Mouse (Mus musculus): ENCODE measurements at regions not wholly inside any gene's neighbourhood (a gene's known extent, or its start where the extent isn't known, plus 50 kb on each side); places are given as distances from the start of the nearest gene placed in this dataset.

DNA sequence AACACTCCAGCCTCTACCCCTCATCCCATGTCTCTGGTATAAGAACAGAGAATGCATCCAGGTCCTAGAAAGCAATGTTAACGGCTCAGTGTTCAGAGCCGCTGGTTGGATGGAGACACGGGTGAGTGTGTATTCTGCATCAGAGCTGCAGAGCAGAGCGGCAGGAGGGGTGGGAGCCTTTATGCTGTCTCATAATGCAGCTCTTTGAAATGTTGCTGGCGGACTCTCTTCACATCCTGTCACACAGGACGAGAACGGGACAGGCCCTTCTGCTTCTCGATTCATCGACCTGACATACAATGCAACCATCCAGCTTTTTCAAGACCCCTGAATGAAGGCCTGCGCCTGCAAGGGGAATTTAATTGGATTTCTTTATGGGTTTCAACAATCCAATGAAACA is 507.2 kb downstream of the Ccdc171 start:
- DNase-seq (ENCODE audit: extremely low spot score, low read depth, low spot score) = no peak

DNA sequence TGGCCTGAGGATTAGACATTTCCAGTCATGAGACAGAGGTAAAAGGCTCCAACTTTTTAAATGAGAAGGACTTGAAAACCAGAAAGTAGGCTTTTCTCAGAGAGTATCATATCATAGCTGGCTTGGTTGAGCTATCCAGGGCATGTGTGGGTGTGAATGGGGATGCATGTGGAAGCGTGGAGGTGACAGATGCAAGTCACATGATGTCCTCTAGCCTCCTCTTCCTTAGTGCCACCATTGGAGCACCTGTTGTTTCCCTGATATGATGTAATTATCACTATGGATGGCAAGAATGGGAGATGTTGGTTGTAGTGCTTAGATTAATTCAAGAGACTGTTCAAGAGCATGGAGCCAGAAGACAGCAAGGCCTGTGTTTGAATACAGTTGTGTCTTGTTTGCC is 510.0 kb downstream of the Ccdc171 start:
- DNase-seq (ENCODE audit: extremely low spot score, low read depth, low spot score) = no peak

DNA sequence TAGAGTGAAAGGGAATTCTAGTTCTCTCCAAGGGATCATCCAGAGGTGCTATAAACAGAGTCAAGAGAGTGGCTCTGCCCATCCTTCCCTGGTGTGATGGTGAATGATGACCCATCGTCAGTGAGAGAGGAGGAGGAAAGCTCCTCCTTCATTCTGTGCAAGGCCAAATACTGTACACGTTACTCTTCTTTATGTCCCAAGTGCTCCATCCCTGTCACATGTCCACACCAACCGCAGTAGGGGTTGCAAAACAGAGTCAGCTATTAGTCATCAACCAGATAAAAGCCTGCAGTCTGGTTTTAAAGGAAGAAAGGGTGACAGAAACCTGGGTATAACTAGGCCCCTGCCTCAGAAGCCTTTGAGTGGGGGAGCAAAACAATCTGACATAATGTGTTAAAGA is 512.2 kb downstream of the Ccdc171 start:
- DNase-seq (ENCODE audit: extremely low spot score, low read depth, low spot score) = no peak

DNA sequence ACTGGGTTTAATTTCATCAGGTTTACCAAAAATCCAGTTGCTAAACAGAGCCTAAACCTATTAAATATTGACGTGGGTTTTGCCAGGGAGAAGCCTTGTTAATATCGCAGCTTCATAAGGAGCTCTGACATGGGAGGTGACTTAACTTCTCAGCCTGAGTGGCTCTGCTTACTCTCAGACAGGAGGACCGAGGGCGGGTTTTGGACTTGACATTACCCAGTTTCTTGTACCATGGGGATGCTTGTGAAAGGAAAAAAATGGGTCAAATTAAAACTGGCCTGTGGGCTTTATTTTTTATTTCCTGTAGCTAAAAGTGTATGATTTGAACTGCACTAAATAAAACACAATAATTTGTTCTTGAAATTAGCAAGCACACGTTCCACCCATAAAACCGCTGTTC is 524.9 kb downstream of the Ccdc171 start:
- DNase-seq (ENCODE audit: extremely low spot score, low read depth, low spot score) = no peak

DNA sequence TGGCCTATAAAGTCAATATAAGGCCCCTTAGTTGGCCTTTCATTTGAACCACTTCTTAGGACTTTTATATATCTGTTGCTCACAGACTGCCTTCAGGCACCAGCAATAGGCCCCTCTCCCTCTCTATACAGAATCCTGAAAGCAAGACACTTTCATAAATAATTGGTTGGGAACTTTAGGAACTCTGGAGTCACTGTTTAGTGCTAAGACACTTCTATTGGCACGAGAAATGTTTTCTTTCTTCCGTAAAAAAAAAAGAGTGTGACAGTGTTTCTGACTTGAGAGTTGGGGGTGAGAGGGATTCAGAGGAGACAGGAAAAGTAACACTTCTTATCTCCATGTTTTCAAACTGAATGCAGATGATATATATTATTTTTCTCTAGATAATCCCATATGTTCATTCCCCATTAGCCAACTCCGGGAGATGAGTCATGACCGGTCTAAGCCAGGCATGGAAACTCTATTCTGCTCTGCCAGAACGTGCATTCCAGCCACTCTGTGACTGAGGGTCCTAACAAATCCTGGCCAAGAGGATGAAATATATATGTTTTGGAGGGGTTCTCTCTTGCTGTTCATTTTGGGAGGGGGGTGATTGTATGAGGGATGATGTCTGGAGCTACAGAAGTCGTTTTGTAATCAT is 531.6 kb downstream of the Ccdc171 start:
- no peak for DNase-seq (ENCODE audit: extremely low spot score, low read depth, low spot score)

DNA sequence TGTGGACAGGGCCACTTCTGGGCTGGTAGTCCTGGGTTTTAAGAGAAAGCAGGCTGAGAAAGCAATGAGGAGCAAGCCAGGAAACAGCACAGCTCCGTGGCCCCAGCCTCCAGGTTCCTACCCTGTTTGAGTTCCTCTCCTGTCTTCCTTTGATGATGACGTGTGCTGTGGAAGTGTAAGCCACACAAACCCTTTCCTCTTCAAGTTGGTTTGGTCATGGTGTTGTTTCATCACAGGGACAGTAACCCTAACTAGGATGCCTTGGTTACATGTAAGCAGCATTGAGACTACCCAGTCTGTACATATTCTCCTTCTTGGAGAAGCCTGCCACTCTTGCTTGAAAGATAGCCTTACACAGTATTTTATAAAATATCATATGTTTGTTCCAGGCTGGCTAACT is 534.8 kb downstream of the Ccdc171 start:
- DNase-seq (ENCODE audit: extremely low spot score, low read depth, low spot score) = no peak

DNA sequence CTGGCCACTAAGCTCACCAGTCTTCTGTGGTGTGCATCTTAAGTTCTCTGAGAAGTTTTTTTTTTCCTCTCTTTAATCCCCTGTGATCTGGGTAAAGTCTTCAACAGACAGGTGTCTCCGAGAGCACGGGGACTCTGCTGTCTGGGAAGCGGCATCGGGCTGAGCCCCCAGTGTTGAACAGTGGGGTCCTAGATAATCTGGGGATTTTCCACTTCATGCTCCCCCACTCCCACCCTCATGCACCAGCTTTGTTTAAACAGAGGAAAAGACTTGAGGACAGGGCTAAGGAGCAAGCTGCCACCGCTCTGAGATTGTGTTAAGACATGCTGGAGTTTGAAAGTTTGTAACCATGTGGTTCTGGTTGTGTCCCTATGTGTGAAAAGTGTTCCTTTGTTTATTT is 538.4 kb downstream of the Ccdc171 start:
- DNase-seq (ENCODE audit: extremely low spot score, low read depth, low spot score) = no peak

DNA sequence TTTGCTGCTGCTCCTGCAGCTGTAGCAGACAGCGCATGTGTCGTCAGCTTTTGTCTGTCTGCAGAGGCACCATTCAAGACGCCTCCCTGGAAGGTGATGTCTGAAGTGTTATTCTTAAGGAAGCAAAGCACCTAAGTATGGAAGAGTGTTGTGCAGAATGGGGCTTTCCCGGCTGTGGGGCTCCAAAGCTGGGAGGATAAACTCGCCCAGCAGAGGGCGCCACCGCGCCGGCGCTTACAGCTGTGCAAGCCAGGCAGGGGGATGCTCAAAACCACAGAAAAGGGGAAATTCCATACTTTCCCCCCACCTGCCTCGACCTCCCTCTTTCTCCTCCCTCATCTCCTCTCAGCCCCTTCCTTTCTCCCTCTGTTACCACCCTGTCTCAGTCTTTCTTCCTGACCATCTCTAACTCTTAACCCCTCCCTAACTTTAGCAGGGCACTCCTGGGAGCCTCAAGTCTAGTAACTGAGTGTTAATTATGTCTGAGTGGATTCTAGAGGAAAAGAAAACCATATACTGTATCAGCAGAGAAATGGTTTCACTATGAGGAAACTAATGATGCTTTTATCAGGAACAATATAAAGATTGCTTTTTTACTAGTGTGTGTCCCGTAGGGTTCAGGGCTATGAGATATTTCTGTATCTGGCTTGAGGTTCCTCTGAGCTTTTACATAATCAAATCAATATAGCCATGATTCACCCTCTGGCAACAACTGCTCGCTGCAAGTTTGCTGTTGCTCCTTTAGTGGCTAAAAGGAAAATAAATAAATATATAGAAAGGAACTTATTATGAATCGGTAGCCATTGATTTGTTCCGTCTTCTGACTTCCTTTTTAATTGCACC is 539.5 kb downstream of the Ccdc171 start:
- no peak for DNase-seq (ENCODE audit: extremely low spot score, low read depth, low spot score)

DNA sequence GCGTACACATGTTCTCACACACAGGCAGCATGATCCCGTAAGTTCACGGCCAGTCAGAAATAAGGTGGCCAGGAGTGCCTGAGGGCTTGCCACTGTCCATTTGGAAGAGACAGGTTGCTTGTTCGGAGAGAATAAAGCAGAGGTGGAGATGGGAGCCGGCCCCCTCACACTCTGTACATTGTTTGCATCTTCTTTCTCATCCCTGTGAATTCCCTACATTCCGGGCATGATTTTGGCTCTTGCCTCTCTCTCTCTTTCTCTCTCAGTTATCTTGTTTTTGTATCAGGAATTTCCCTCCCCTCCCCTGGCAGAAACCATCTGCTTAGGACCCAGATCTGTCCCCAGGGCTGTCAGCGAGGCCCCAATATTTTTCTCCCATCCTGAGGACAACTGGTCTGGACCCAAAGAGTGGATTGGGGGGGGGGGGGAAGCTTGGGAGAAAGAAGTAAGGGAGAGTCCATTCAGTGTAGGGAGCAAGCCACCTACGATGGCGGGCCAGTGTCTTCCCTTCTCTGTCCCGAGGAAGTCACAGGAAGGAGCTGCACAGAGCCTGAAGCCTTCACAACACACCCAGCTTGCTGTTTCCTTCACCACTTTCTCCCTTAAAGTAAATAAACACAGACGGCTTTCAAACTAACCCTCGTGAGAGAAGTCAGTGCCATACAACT is 540.2 kb downstream of the Ccdc171 start:
- DNase-seq (ENCODE audit: extremely low spot score, low read depth, low spot score) = no peak

DNA sequence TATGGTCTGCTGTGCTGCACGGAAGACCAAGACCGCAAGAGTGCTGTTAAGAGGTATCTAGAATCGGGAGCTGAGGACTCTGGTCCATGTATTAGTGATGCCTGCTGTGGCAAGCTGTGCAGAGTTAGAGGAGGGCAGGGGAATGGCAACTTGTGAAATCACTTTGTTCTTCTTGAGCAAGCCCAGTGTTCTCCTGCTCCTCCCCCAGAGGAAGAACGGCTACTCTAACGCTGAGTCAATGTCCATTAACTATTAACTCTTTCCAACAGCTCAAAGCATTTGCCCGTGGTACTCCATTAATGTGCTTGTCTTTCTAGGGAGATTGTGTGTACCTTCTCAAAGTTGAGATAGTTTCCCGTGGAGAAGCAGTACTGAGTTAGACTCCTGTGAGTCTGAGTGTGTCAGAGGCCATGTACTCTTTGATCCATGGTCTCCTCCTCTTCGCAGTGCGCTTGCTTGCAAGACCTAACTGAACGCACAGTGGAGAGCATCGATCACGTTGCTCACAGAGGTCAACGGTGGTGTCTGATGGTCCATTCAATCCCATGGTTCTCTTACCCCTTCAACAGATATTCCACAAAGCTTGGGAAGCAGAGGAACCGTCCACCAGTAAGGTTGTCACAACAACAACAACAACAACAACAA is 542.7 kb downstream of the Ccdc171 start:
- no peak for DNase-seq (ENCODE audit: extremely low spot score, low read depth, low spot score)

DNA sequence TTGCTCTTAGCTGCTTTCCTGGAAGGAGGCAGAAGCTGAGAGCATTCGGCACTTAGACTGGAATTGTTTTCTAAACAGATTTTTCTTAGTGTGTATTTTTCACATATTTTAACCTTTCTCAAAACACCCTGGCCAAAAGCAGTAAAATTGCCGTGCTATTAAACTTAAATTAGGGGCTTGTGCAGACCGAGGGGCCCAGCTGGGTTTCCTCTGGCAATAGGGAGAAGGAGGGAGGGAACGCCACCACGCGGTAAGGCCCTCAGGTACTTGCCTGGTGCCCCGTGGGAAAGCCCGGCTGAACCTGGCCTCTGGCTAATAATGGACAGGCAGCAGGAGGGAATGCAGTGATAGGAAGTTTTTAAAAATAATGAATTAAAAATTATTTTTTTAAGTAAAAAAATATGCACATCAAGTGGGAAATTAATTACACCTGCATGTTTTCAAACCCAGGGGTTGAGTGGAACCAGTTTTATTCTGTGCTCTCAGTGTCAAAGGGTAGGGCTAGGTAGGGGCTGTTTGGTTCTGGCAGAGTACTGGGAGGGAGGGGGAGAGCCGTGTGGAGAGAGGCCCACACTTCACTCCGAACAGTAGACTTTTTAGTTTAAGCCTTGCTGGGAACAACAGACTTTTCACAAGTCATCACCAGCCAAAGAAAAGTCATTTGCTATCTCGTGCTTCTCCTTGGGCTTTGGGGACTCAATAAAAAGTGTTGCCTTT is 543.8 kb downstream of the Ccdc171 start:
- DNase-seq (ENCODE audit: extremely low spot score, low read depth, low spot score) = no peak

DNA sequence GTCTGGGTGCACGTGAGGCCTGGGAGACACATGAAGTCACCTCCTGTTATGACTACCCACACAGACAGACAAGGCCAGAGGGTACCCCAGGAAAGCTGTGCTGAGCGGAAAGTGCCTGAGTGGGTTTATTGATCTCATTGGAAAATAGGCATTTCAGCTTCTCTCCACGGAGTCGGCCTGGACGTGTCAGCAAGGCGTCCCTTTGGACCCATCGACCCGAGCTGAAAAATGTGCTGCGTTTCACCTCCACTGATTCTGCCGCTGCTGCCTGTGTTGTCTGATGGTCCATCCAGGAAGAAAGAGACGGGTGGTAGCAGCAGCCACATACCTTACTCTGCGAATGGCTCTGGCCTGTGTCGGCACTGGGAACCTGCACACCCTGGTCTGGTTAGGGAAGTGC is 544.3 kb downstream of the Ccdc171 start:
- no peak for DNase-seq (ENCODE audit: extremely low spot score, low read depth, low spot score)

DNA sequence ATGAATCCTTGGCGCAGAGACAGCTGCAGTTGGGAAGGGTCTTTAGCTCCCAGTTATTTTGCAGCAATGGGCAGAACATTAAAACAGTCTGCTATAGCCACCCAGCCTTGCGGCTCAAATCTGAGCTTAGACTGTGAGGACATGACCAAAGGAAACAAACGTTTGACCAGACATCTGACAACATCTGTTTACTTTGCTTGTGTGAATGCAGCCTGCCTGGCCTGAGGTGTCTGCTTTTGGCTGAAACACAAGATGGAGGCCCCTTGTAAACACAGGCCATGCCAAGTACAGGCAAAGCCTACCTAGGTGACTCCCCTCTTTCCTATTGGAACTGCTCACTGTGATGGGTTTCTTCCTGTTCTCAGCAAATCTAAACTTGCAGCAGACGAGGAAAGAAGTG is 544.7 kb downstream of the Ccdc171 start:
- no peak for DNase-seq (ENCODE audit: extremely low spot score, low read depth, low spot score)

DNA sequence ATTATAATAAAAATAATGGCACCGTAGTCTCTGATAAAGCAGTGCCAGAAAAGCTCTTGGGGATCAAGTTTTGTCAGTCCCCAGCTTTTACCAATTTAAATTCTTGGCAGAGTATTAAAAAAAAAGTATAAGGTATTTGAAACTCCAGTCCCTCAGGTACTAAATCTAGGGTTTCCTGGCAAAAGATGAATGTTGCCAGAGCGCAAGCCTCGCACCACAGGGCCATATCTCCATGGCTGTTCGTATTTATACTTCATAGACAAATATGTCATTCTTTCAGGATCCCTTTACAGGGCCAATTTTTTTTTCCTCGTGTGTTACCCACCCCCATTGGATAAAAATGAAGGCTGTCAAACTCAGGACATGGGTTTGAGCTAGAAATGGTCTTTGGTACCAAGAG is 546.8 kb downstream of the Ccdc171 start:
- no peak for DNase-seq (ENCODE audit: extremely low spot score, low read depth, low spot score)

DNA sequence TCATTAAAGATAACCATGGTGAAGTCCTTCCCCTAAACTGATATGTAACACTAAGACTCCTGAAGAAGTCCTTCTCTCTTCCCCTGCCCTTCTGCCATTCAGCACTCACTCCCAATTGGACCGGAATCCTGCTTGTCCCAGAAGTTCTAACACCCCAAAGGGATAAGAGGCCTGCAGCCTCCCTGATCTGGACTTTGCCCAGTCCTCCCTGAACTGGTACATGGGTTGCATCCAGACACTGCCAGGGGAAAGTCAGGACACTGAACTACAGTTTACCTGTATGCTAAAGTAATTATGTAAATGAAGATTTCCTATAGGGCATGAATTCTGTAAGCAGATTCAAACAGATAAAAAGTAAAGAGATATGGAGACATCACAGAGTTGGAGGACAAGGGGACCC is 551.2 kb downstream of the Ccdc171 start:
- no peak for DNase-seq (ENCODE audit: extremely low spot score, low read depth, low spot score)

DNA sequence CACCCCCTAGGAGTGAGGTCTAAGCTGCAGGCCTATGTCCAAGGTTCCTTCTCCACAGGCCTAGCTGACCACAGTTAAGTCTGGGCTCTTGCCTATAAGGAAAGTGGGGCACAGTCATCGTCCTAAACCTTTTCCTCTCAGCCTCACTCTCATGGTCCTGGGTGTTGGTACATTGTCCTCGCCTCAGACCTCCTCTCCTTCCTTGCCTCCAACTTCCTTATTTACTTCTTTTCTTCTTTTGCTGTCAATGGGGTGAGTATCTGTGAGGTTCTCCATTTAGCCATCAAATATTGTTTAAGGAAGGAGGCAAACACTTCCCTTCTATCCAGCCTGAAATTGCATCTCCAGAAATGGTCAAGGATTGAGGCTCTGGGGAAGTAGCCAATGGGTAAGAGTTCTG is 554.2 kb downstream of the Ccdc171 start:
- DNase-seq (ENCODE audit: extremely low spot score, low read depth, low spot score) = no peak

DNA sequence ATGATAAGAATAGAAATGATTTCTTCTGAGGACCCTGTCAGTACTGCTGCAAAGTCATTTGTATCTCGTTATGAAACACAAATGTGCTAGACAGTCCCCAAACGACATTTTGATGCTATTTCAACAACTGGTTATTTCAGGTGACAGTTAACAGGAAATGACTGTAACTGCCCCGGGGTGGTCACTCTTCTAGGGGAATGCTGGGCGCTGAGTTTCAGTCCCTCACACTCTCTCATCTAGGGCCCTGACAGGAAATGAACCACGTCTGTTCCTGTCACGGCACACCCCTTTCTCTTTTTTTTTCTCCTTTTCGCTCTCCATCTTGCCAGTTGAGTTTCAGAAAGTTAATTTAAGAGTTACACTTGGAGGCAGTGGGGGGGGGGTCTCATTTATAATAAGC is 556.2 kb downstream of the Ccdc171 start:
- DNase-seq (ENCODE audit: extremely low spot score, low read depth, low spot score) = no peak

DNA sequence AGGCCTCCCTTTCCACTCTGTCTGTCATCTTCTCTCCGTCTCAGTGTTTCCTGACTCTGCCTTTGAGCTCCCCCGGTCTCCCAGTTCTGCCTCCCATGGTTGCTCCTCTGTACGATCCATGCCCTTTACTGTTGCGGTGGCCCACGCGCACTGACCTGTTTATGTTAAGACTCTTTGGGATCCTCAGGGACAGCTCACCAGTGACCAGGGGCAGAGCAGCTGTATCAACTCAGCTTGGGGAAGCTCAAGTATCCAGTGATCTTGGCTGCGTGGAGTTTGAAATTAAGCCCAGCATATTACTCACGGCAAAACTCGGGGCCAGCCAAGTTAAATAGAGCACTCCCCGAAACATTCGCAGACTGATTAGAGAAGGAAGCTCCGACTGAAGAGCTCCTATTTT is 562.8 kb downstream of the Ccdc171 start:
- DNase-seq (ENCODE audit: extremely low spot score, low read depth, low spot score) = no peak

DNA sequence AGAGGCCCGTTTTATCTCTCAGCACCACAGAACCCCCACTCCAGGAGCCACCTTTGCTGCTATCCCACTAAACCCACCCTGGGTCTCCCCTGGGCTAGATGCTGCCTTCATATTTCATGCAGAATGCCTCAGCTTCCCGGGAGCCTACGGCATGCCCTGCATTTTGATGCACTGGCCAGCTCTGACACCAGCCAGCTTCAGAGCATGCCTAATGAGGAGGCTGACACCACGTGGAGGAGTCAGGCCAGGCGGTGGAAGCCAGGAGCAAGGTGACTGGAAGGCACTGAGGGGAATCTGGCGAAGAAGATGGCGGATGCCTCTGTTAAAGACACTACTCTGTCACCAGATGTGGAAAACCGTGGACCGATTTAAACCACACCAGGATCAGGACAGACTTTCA is 567.2 kb downstream of the Ccdc171 start:
- no peak for DNase-seq (ENCODE audit: extremely low spot score, low read depth, low spot score)

DNA sequence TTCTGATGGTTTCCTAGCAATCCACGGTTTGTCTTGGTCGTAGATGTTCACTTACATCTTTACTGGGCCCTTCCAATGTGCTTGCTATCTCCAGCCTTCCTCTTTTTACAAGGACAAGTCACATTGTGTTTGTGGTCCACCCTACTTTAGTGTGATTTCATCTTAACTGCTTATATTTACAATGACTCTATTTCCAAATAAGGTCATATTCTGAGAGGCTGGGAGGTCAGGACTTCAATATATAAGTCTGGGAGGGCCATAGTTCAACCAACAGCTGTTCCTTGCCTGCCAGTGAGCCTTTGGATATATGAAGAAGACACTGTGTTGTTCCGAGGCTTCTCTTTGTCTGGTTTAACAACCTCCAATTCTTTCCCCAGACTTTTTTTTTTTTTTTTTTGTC is 569.9 kb downstream of the Ccdc171 start:
- DNase-seq (ENCODE audit: extremely low spot score, low read depth, low spot score) = no peak

DNA sequence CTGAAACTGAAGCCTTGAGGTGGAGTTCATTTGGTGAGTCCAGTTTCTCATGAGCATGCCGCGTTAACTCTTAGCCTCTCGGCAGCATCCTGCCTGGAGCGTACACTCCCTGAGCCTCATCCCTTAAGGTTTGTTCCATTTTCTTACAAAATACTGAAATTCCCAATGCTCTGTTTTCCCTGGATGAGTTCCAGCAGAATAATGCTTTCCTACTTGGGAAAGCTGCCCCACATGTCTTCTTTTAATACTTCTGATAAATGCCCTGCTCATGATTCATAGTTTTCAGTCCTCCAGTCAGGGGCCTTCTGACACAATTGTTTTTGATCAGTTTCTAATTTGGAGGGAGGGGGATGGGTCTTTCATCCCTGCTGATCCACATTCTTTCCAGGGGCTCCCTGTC is 570.7 kb downstream of the Ccdc171 start:
- no peak for DNase-seq (ENCODE audit: extremely low spot score, low read depth, low spot score)
